Mouse (Mus musculus) spleen, postnatal 14 days (tissue): ENCODE data around the gene Gm14295.
"Not testable (repeated sequence)": the region's sequence is repeated elsewhere in the genome, so short reads cannot be mapped to it uniquely, and the experiment has no call there.

Source experiments
- DNase-seq, 2 experiments: peaks; one replicate each; pipeline ENCODE4 v3.0.0; 2021 to 2022; ENCODE audit warnings: low spot score in 2 of 2

Gene Gm14295

GRCm38 (mm10) chr2:176798312-176798711, at the start of gene Gm14295:
Gene Gm14295 (plus strand): TSS chr2:176798612.
- DNase-seq, result not testable (repeated sequence)

- not testable (repeated sequence) for DNase-seq
These were observed 373 bp downstream of the Gm14295 start for GRCm38 (mm10) chr2:176798785-176799184.

- DNase-seq, result not testable (repeated sequence)
These were observed 32.4 kb downstream of the Gm14295 start, which contains the start of gene Gm14408 for GRCm38 (mm10) chr2:176830840-176831239. Gene Gm14408 (plus strand): TSS chr2:176831140.
